8 mouse cellular contexts compared by ENCODE assay signal in the genomic region with DNA sequence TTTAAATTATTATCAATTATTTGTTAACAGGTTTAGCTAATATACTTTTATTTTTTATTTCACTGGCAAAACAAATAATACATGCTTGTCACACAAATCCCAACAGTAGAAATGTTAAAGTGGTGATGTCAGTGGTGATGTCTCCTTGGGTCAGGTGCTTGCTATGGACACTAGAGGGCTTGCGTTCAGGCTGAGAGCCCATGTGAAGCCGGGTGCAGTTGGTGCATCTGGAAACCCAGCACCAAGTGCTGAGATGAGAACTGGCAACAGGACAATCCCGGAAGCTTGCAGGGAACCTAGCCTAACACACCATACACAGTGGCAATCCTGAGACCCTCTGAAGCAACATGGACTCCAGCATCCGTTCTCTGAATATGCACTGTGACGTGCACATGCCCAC.
A peak's percentile ranks its signal among the peaks of the same experiment; 100 is the strongest.
DNase-seq lines count a peak whose midpoint lies in the region; ATAC-seq and TF ChIP-seq lines count a peak whose summit lies in the region.

No protein-coding gene starts in this region.

- no peak for TF ChIP-seq EP300 in liver, embryonic 14.5 days (IDR thresholded peaks at IDR 0.05; ENCODE audit: low read depth)

- H3K4me3 ChIP-seq in liver, embryonic 14.5 days (ENCODE audit: insufficient read depth in 1 of 2, low read depth in 2 of 2, low read length in 2 of 2) = no peak overlapping the region
- no peak overlapping the region for H3K4me3 ChIP-seq in liver, embryonic 12.5 days
- no peak overlapping the region for H3K4me3 ChIP-seq in limb, embryonic 10.5 days
- H3K4me3 ChIP-seq in small intestine, adult 2 months (ENCODE audit: low read depth, low read length) = no peak overlapping the region

- no peaks in the 10 kb centered on the region; a peak in 1 of 4 replicates for H3K4me1 ChIP-seq in liver, embryonic 14.5 days (replicated peaks; ENCODE audit: control insufficient read depth in 2 of 2, insufficient read depth in 2 of 2, low read length in 1 of 2)
- peaks cover 21% of the 10 kb centered on the region for H3K4me1 ChIP-seq in liver, embryonic 12.5 days
- peaks cover 92% of the 10 kb centered on the region for H3K4me1 ChIP-seq in limb, embryonic 10.5 days
- peaks cover 4% of the 10 kb centered on the region; the same call in 1 of the 2 replicates for H3K4me1 ChIP-seq in small intestine, adult 2 months (ENCODE audit: control insufficient read depth, insufficient read depth, insufficient read length, low read length)

- DNase-seq in cerebellum, postnatal 10 days = peak; percentile 73 to 75
- no peak for DNase-seq in cerebellum, adult 11-12 months
- DNase-seq in liver, embryonic 14.5 days (ENCODE audit: low read depth in 3 of 3, low spot score in 3 of 3) = no peak
- DNase-seq in limb, embryonic 10.5 days (ENCODE audit: low spot score) = no peak
- no peak for DNase-seq in right cerebral cortex, postnatal 36 days (ENCODE audit: low spot score in 2 of 2)
- no peak for DNase-seq in cerebellum, adult 8-10 months

- no peak overlapping the region for H3K9ac ChIP-seq in liver, embryonic 14.5 days (replicated peaks)
- H3K9ac ChIP-seq in liver, embryonic 12.5 days = no peak overlapping the region

- H3K4me2 ChIP-seq in liver, embryonic 14.5 days (ENCODE audit: low read depth) = no peak overlapping the region
- no peak overlapping the region for H3K4me2 ChIP-seq in liver, embryonic 12.5 days

- no peak overlapping the region for H3K27ac ChIP-seq in liver, embryonic 14.5 days
- H3K27ac ChIP-seq in liver, embryonic 12.5 days = no peak overlapping the region
- H3K27ac ChIP-seq in limb, embryonic 10.5 days = peak overlapping the region; percentile 86
- no peak overlapping the region for H3K27ac ChIP-seq in small intestine, adult 2 months (ENCODE audit: insufficient read depth, low read depth, low read length)

- TF ChIP-seq CTCF in liver, embryonic 14.5 days (IDR thresholded peaks at IDR 0.05; ENCODE audit: low read depth) = peak; percentile 45
- 0 out of 2 replicates have a peak, but pooled peaks have one; percentile 29 for TF ChIP-seq CTCF in small intestine, adult 2 months (IDR thresholded peaks at IDR 0.05; ENCODE audit: extremely low read depth, insufficient read length, insufficient replicate concordance, low read depth, low read length)

- 64% methylated on average over 5 of the region's 5 CpGs for WGBS in liver, embryonic 14.5 days (ENCODE audit: insufficient replicate concordance)
- 66% methylated on average over 5 of the region's 5 CpGs for WGBS in liver, embryonic 12.5 days (ENCODE audit: insufficient replicate concordance)
- WGBS in limb, embryonic 10.5 days = 78% methylated on average over 5 of the region's 5 CpGs
- WGBS in small intestine, adult 2 months = 74% methylated on average over 5 of the region's 5 CpGs

- no peaks in the 10 kb centered on the region for H3K9me3 ChIP-seq in liver, embryonic 14.5 days (ENCODE audit: control insufficient read depth, low read length)
- no peaks in the 10 kb centered on the region for H3K9me3 ChIP-seq in liver, embryonic 12.5 days (replicated peaks)
- H3K9me3 ChIP-seq in limb, embryonic 10.5 days (replicated peaks) = no peaks in the 10 kb centered on the region

- no peak for TF ChIP-seq POLR2A in small intestine, adult 2 months (IDR thresholded peaks at IDR 0.05; ENCODE audit: low read depth, low read length)

- ATAC-seq in liver, embryonic 14.5 days (ENCODE audit: insufficient read depth) = no peak
- ATAC-seq in liver, embryonic 12.5 days = no peak

- no peaks in the 10 kb centered on the region for H3K27me3 ChIP-seq in liver, embryonic 14.5 days (ENCODE audit: control insufficient read depth, insufficient read depth, low read length)
- H3K27me3 ChIP-seq in liver, embryonic 12.5 days (replicated peaks) = no peaks in the 10 kb centered on the region
- H3K27me3 ChIP-seq in limb, embryonic 10.5 days (ENCODE audit: low read depth, poor library complexity, severe bottlenecking) = no peaks in the 10 kb centered on the region
- H3K27me3 ChIP-seq in small intestine, adult 2 months (ENCODE audit: control insufficient read depth, insufficient read depth, low read length) = no peaks in the 10 kb centered on the region

- no peaks in the 10 kb centered on the region for H3K36me3 ChIP-seq in liver, embryonic 14.5 days (replicated peaks; ENCODE audit: control insufficient read depth, insufficient read depth, low read depth)
- H3K36me3 ChIP-seq in liver, embryonic 12.5 days = peaks cover 5% of the 10 kb centered on the region; the same call in 1 of the 2 replicates
- H3K36me3 ChIP-seq in limb, embryonic 10.5 days = no peaks in the 10 kb centered on the region
- peaks cover 14% of the 10 kb centered on the region for H3K36me3 ChIP-seq in small intestine, adult 2 months (ENCODE audit: control insufficient read depth, insufficient read depth, low read length)

Comparison
In these comparisons a context has a peak if more than half of its experiments do, and no peak if none do; other contexts are left out.
1. DNase-seq: peak in cerebellum, postnatal 10 days (2 of 2); none in cerebellum, adult 11-12 months (single experiment), liver, embryonic 14.5 days (0 of 3), limb, embryonic 10.5 days (single experiment), right cerebral cortex, postnatal 36 days (0 of 2) and cerebellum, adult 8-10 months (single experiment).